Mouse (Mus musculus): ENCODE measurements around the gene Siglece.

DNA sequence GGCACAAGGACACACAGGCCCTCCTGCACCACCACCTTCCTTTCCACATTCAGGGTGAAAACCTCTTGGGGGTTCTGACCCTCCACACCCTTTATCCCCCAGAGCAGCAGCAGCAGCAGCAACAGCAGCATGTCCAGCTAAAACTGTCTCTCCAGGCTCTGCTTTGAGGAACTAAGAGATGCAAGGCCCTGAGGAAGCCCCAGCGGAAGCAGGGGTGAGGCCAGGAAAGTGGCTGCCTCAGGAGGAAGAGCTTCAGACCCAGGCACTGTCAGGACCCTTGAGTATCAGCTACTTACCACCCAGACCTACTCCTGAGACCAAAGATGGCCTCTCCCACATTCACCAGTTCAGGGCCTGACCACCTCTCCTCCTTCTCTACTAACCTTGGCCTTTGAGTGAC lies at the start of gene Siglece:
- no peak for TF ChIP-seq CTCF (IDR thresholded peaks at IDR 0.05; ENCODE audit: low read depth)
- TF ChIP-seq EP300 (IDR thresholded peaks at IDR 0.05; ENCODE audit: low read depth): no peak
